Mouse (Mus musculus): ENCODE measurements around the gene Rhbg. TPM values are rescaled to one million over a fixed set of nuclear protein-coding genes. Genes with fewer than 3 reads are reported as not detected.
"Not testable (repeated sequence)": the region's sequence is repeated elsewhere in the genome, so short reads cannot be mapped to it uniquely, and the experiment has no call there.

Rhbg gene
- total RNA-seq (2021), result not detected

DNA sequence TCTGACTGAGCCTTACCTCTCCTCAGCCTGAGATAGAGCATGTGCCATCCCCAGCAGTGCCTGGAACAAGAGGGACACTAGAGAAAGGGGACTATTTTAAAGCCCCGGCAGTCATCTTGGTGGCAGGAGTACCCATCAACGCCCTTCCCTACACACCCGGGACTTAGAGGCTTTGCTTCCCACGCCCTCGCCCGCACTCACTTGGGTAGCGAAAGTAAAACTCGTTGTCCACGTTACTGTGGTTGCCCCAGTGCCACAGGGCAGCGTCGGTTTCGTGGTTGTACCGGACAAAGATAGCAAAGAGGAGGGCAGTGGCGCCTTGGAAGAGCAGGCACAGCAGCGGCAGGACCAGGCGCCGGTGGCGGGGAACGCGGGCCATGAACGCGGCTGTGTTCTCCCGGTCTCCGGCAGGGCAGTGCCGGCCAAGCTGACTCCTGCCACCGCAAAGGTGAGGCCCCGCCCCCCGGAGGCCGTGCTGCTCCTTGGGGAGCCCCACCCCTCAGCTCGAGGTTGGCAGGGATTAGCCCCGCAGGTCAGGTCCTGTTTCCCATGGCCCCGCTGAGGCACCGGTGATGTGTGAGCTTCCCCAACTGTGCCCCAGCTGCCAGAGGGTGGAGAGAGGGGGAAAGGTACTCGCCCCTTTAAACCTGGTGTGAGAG lies at the start of gene Rhbg:
TSS of gene Rhbg (minus strand) at position 442 of the 659 bp plus-strand sequence.
- intact Hi-C loops (cut with DNase I), result no loop called here
- peak in 1 of 2 experiments; percentile 8 for DNase-seq (ENCODE audit: low spot score in 2 of 2)

DNA sequence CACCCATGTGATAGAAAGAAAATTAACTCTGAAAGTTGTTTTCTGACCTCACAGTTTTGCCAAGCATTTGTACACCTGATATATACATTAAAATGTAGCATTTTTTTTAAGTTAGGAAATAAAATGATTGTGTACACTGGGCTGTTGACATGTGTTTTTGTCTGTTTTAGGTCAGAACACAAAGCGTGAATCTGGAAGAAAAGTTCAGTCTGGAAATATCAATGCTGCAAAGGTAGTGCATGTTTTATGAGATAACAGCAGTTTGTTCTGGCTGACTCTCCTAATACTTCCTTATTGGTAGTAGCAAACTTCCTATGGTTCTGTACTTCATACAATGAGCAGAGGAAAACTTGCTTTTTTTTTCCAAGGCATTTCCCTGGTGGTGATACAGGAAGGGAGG lies 44.7 kb upstream of the Rhbg start:
- DNase-seq (ENCODE audit: low spot score in 2 of 2), result no peak
- intact Hi-C loops (cut with DNase I), result loop anchor here (5.0 kb wide), 1 partner anchor 38 kb away; the partner anchor contains the start of genes Smg5 and Tmem79

DNA sequence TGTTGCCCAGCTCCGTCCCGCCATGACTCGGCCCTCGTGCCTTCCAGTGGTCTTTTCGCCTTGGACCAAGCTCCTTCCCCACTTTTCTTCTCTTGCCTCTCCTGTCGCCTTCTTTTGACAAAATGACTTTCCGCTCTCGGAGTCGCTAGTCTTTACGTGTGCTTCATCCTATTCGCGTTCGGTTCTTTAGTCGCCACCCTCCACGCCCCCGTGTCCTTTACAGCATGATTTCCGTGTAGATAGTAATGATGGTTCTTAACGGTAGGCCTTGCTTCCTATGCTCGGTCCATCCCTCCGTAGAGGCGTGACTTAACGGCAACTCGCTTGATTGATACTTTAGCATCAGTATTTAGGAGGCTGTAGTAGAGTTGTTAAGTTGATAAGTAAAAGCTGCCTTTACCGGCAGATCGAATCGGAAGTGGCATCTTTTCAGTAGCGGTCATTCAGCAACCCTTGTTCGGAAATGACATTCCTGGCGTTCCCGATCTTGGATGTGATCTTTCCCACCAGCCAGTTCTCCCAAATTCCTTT lies 42.9 kb upstream of the Rhbg start:
- intact Hi-C loops (cut with DNase I), result loop anchor here (5.0 kb wide), 1 partner anchor 40 kb away; the partner anchor contains the start of genes Smg5 and Tmem79
- peak in 1 of 2 experiments; percentile 56 for DNase-seq (ENCODE audit: low spot score in 2 of 2)

- intact Hi-C loops (cut with DNase I), result loop anchor here (5.0 kb wide), 1 partner anchor 41 kb away; the partner anchor contains the start of genes Smg5 and Tmem79
Observed at GRCm38 (mm10) chr3:88296561-88297318, 42.2 kb upstream of the Rhbg start, which contains the start of the genes Tsacc and Cct3. Tsacc (minus strand) TSS chr3:88296999. Cct3 (plus strand) TSS chr3:88297116.

GRCm38 (mm10) chr3:88296110-88296560 lies 41.6 kb upstream of the Rhbg start:
- no peak for DNase-seq (ENCODE audit: low spot score in 2 of 2)
- intact Hi-C loops (cut with DNase I), result loop anchor here (5.0 kb wide), 1 partner anchor 41 kb away; the partner anchor contains the start of genes Smg5 and Tmem79

More at GRCm38 (mm10) chr3:88296561-88297318, 42.2 kb upstream of the Rhbg start, which contains the start of the genes Tsacc and Cct3:
- DNase-seq (ENCODE audit: low spot score in 2 of 2), result peak; percentile 94 to 95

GRCm38 (mm10) chr3:88295272-88295671 lies 40.8 kb upstream of the Rhbg start:
- intact Hi-C loops (cut with DNase I), result loop anchor here (5.0 kb wide), 1 partner anchor 42 kb away; the partner anchor contains the start of genes Smg5 and Tmem79
- not testable (repeated sequence) for DNase-seq (ENCODE audit: low spot score in 2 of 2)

GRCm38 (mm10) chr3:88291970-88292369 lies 37.5 kb upstream of the Rhbg start:
- DNase-seq (ENCODE audit: low spot score in 2 of 2), result no peak
- intact Hi-C loops (cut with DNase I), result no loop called here

DNA sequence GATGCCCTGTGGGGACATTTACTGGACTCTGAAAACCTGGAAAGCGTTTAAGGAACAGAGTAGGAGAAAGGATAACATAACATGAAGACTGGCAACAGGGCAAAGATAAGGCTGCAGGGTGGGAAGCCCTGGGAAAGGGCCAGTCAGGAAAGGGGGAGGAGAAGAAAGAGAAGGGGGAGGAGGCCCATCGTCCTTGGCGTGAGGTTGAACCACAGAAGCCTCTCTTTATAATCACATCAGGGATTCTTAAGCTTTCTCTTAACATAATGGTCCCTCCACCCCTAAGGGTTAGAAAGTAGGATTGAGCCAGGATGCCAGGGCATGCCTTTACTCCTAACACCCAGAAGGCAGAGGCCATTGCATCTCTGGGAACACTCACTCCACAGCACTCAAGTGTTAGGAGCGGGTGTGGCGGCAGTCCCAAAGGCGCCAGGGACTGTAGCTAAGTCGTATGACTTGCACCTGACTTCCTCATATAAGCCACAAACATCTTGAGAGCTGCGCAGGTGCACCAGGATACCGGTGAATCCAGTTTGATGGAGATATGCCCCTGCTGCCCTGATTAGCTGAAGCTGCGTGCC lies 33.7 kb upstream of the Rhbg start:
- intact Hi-C loops (cut with DNase I), result loop anchor here (5.0 kb wide), 1 partner anchor 41 kb away; no protein-coding TSS in a partner anchor
- DNase-seq (ENCODE audit: low spot score in 2 of 2), result not testable (repeated sequence)

- intact Hi-C loops (cut with DNase I), result loop anchor here (5.0 kb wide), 1 partner anchor 40 kb away; no protein-coding TSS in a partner anchor
Observed at GRCm38 (mm10) chr3:88287110-88287509, 32.6 kb upstream of the Rhbg start, which contains the start of gene Gm38392. Gm38392 (minus strand) TSS chr3:88287210.

GRCm38 (mm10) chr3:88285565-88285895 lies 31.0 kb upstream of the Rhbg start:
- DNase-seq (ENCODE audit: low spot score in 2 of 2), result not testable (repeated sequence)
- intact Hi-C loops (cut with DNase I), result loop anchor here (5.0 kb wide), 1 partner anchor 38 kb away; no protein-coding TSS in a partner anchor

More at GRCm38 (mm10) chr3:88287110-88287509, 32.6 kb upstream of the Rhbg start, which contains the start of gene Gm38392:
- DNase-seq (ENCODE audit: low spot score in 2 of 2), result no peak

DNA sequence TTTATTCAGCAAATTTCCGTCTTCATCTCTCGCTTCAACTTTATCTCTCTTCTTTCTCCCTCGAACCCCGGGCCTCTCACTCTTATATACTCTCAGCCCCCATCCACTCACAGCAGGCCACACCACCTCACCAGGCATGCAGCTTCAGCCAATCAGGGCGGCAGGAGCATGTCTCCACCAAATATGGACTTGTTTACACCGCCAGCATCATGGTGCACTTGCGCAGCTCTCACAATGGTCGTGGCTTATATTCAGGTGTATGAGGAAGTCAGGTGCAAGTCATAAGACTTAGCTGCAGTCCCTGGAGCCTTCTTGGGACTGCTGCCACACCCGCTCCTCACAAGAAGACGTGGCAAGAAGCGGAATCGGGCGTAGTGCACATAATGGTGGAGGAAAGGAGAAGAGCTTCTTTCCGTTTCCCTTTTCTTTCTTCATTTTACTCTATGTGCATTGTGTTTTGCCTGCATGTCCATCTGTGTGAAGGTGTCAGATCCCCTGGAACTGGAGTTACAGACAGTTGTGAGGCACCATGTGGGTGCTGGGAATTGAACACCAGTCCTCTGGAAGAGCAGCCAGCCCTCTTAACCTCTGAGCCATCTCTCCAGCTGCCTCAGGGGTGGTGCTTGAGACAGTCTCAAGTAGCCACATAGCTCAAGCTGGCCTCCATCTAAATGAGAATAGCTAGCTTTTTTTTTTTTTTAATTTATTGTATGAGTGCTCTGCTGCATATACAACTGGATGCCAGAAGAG lies 30.5 kb upstream of the Rhbg start:
- intact Hi-C loops (cut with DNase I), result loop anchor here (5.0 kb wide), 1 partner anchor 38 kb away; no protein-coding TSS in a partner anchor
- not testable (repeated sequence) for DNase-seq (ENCODE audit: low spot score in 2 of 2)

DNA sequence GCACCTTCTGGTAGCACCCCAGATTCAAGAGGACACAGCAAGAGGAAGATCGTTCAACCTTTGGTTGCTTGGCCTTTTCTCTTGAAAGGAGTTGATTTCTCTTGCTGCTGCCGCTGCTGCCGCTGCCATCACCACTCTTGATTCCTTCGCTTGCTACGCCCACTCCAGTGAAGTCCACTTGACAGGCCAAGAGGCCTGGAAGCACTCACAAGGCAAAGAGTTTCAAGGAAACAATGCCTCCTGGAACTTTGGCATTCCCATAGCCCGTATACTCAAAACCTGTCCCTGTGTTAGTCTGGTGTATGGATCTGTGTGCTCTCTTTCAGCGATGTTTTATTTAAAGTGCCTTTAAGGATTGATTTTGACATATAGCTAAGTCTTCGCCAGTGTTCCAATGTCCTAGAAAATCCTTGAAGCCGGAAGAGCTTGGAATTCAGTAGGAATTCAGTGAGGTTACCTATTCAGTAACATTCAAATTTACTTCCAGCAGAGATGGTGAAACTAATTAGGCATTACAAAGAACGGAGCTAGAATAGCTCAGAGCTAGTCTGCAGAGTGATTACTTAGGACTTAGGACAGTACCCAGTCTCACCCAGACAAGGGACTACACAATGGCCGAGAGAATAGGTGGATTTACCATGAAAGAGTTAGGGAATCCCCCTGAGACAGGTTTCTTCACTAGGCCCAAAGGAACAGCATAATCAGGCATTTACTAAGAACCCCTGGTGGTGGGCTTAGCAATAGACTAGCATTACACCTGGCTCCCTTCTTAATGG lies 26.8 kb upstream of the Rhbg start:
- DNase-seq (ENCODE audit: low spot score in 2 of 2); intact Hi-C loops (cut with DNase I): not testable (repeated sequence)

DNA sequence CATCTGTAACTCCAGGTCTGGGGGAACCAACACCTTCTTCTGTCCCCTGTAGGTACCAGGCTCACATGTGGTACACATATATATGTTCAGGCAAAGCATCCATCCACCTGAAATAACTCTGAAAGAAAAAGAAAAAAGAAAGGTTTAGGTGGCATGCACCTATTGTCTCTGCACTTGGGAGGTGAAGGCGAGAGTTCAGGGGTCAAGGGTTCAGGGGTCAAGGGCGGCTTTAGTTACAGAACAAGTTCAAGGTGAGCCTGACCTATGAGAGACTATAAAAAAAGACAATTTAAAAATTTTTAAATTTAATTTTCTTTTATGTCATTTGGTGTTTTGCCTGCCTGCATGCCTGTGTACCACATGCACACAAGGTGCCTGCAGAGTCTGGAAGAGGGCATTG lies 25.5 kb upstream of the Rhbg start:
- intact Hi-C loops (cut with DNase I), result no loop called here

GRCm38 (mm10) chr3:88276529-88277143 lies 22.1 kb upstream of the Rhbg start:
- intact Hi-C loops (cut with DNase I), result loop anchor here (10.0 kb wide), 1 partner anchor 272 kb away; the partner anchor contains the start of gene Bcan
- DNase-seq (ENCODE audit: low spot score in 2 of 2), result no peak

More for the DNA sequence above, 25.5 kb upstream of the Rhbg start:
- no peak for DNase-seq (ENCODE audit: low spot score in 2 of 2)

GRCm38 (mm10) chr3:88276121-88276520 lies 21.6 kb upstream of the Rhbg start:
- no peak for DNase-seq (ENCODE audit: low spot score in 2 of 2)
- intact Hi-C loops (cut with DNase I), result loop anchor here (10.0 kb wide), 1 partner anchor 271 kb away; the partner anchor contains the start of gene Bcan

- intact Hi-C loops (cut with DNase I), result loop anchor here (10.0 kb wide), 1 partner anchor 269 kb away; the partner anchor contains the start of gene Bcan
- no peak for DNase-seq (ENCODE audit: low spot score in 2 of 2)
Observed at GRCm38 (mm10) chr3:88274002-88274401, 19.5 kb upstream of the Rhbg start.

DNA sequence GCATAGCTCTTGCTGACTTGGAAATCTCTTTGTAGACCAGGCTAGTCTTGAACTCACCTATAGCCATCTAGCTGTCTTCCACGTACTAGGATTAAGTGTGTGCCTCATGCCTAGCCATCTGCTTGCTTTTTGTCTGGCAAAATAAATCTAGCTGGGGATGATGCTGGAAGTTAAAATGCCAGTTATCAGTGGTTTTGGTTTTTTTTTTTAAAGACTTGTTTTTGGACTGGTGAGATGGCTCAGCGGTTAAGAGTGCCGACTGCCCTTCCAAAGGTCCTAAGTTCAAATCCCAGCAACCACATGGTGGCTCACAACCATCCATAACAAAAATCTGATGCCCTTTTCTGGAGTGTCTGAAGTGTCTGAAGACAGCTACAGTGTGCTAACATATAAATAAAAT lies 17.4 kb upstream of the Rhbg start:
- no peak for DNase-seq (ENCODE audit: low spot score in 2 of 2)
- intact Hi-C loops (cut with DNase I), result loop anchor here (10.0 kb wide), 1 partner anchor 267 kb away; the partner anchor contains the start of gene Bcan
